Mouse (Mus musculus): Measurements from ENCODE around the gene Jhy. TPM values are rescaled to one million over a fixed set of nuclear protein-coding genes. Genes with fewer than 3 reads are reported as not detected.

Jhy gene
- polyA plus RNA-seq, 1 experiment from 2014 or later: not detected

DNA sequence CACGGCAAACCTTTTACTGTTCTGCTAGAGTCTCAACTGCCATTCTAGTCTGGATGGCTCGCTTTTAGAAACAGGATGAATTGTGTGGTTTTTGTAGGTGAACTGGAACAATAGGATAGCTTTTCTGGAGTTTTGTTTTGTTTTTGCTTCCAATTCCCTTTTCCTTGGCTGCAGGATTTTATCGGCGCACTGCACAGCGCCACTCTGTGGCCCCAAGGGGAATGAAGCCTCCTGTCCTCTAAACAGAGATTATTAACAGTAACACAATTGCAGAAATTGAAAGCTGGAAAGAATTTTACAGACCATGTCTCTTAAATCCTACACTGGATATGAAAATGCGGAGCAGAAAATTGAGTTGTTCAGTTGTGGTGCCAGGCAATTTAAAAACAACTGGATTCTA, 18.6 kb upstream of the Jhy start:
- no peaks in the 10 kb centered on the region for H3K4me1 ChIP-seq
- H3K4me3 ChIP-seq: no peak overlapping the region
- ATAC-seq (ENCODE audit: low FRiP score, low read depth): no peak
- WGBS: 33% methylated on average over 6 of the region's 6 CpGs
- no peaks in the 10 kb centered on the region for H3K36me3 ChIP-seq
- 0 out of 2 replicates have a peak, but pooled peaks cover 3% of the 10 kb centered on the region for H3K9me3 ChIP-seq
- H3K27ac ChIP-seq: no peak overlapping the region
- no peak overlapping the region for H3K4me2 ChIP-seq (replicated peaks)
- H3K27me3 ChIP-seq: no peaks in the 10 kb centered on the region
- no peak overlapping the region for H3K9ac ChIP-seq

DNA sequence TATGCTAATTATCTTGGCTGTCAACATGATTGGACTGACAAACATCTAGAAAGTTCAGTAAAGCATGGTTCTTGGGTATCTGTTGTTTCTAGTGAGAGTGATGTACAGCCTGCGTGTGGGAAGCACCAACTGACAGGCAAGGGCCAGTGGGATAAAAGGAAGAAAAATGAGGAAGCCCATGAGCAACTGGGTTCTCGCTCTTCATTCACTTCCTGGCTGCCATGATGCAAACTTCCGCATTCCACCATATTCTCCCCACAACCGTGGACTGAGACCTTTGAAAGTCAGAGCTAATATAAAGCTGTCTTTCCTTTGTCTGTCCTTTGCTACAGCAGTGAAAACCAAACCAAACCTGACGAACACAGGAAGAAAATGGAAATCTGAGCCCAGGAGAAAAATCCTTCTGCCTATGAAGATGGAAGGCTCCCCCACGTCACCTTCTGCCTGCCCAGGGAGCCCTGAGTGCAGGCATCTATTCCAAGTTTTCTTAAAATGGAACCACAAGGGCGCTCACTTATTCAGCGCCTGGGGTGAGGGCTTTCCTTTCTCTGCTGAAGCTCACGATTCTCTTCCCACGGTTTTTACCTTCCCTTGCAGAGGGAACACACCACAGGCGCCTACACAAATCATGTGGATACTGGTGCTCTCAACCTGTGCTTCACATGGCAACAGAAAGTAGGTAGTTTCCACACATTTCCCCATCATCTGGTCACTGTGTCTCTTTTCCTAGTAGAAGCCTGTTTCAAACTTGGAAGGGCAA, 10.3 kb upstream of the Jhy start:
- Histone ChIP-seq H3K27ac (no peak overlapping the region), H3K27me3 (no peaks in the 10 kb centered on the region), H3K9me3 (0 out of 2 replicates have a peak, but pooled peaks cover 3% of the 10 kb centered on the region), H3K4me2 (replicated peaks) (no peak overlapping the region), H3K36me3 (no peaks in the 10 kb centered on the region), H3K9ac (no peak overlapping the region), H3K4me1 (no peaks in the 10 kb centered on the region), H3K4me3 (no peak overlapping the region)
- WGBS: 77% methylated on average over 11 of the region's 11 CpGs
- no peak for ATAC-seq (ENCODE audit: low FRiP score, low read depth)

DNA sequence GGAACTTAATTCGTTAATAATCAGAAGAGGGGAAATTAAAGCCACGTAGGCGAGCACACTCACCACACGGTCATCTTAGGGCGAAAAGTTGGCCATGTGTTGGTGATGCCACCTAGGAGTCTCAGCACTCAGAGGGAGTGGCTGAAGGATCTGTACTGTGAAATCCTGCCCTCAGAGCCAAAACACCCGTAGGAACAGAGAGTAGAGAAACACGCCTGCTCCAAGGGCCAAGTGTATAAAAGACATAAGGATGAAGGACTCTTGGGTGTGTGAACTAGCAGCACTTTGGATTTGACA, 448 bp upstream of the Jhy start:
- no peak for ATAC-seq (ENCODE audit: low FRiP score, low read depth)
- WGBS: 24% methylated on average over 7 of the region's 7 CpGs
- Histone ChIP-seq H3K4me3 (peak overlapping the region; percentile 52), H3K36me3 (no peaks in the 10 kb centered on the region), H3K9ac (peak overlapping the region; percentile 62; the same call in 1 of the 2 replicates), H3K9me3 (no peaks in the 10 kb centered on the region), H3K27ac (no peak overlapping the region), H3K4me2 (replicated peaks) (peak overlapping the region; percentile 95), H3K27me3 (peaks cover 49% of the 10 kb centered on the region), H3K4me1 (peaks cover 12% of the 10 kb centered on the region)

DNA sequence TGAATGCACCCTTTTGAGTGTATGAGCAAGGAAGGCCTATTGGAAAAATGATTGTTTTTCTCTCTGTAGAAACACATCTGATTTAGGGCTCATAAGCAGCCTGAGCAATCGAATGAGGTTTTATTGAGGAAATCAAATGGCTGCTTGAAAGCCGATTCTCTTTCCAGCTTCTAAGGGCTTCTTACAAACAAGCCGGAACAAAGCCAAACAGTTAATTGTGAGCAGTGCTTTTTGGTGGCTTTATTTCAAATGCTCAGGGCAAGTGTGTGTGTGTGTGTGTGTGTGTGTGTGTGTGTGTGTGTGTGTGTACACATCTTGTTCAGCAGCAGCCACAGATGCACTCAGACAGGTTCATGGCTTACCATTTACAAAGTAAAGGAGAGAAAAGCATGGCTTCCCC, 2.5 kb downstream of the Jhy start:
- H3K4me1 ChIP-seq: peaks cover 12% of the 10 kb centered on the region
- H3K27me3 ChIP-seq: peaks cover 53% of the 10 kb centered on the region
- no peak for ATAC-seq (ENCODE audit: low FRiP score, low read depth)
- no peaks in the 10 kb centered on the region for H3K36me3 ChIP-seq
- H3K4me2 ChIP-seq (replicated peaks): no peak overlapping the region
- H3K9me3 ChIP-seq: no peaks in the 10 kb centered on the region
- no peak overlapping the region for H3K4me3 ChIP-seq
- no peak overlapping the region for H3K27ac ChIP-seq
- no peak overlapping the region for H3K9ac ChIP-seq
- WGBS: 30% methylated on average over 3 of the region's 3 CpGs

DNA sequence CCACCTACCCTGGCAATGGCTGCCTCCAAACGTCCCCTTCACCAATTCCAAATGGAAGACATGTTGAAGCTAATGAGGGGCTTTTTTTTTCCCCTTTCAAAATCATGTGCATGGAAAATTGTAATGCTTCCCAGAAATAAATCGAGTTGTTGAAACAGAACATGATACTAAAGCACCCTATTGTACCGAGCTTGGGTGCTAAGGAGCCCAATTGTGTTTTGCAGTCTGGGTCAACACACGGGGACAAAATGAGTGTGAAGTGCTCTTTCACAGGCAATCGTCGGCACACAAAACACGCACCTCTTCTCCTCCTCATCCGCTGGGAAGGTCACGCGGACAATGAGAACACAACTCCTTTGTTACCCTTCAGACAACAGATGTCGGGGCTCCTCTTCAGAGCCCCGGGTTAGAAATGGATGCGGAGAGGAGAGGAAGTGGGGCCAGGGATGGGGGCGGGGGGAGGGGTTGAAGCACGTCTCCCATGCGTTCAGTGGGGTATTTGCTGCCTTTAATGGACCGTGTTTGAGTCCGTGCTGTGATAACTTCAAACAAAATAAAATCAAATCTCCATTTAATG, 14.8 kb downstream of the Jhy start:
- H3K4me1 ChIP-seq: no peaks in the 10 kb centered on the region
- no peak overlapping the region for H3K9ac ChIP-seq
- H3K4me3 ChIP-seq: no peak overlapping the region
- no peak overlapping the region for H3K4me2 ChIP-seq (replicated peaks)
- H3K27me3 ChIP-seq: no peaks in the 10 kb centered on the region
- H3K36me3 ChIP-seq: no peaks in the 10 kb centered on the region
- no peak overlapping the region for H3K27ac ChIP-seq
- no peak for ATAC-seq (ENCODE audit: low FRiP score, low read depth)
- H3K9me3 ChIP-seq: no peaks in the 10 kb centered on the region
- WGBS: 69% methylated on average over 18 of the region's 18 CpGs

DNA sequence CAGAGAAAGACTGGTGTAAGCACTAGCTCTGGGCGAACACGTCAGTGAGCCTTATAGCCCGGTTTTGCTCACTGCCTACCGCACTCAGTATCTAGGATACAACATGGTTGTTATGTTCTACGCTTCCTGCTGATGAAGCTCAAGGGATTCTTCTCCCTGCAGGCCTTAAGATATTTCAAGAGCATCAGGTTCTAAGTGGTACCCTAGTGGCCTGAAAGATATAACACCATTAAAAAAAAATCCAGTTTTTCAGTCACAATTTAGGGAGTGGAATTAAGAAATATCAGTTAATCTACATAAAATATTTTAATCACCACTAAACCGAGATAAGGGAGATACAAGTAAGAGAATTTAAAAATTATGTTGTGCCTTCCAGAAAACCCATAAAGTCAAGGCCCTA, 15.4 kb downstream of the Jhy start:
- no peaks in the 10 kb centered on the region for H3K36me3 ChIP-seq
- H3K4me2 ChIP-seq (replicated peaks): no peak overlapping the region
- no peak overlapping the region for H3K4me3 ChIP-seq
- H3K9me3 ChIP-seq: no peaks in the 10 kb centered on the region
- no peaks in the 10 kb centered on the region for H3K4me1 ChIP-seq
- H3K27ac ChIP-seq: no peak overlapping the region
- H3K27me3 ChIP-seq: no peaks in the 10 kb centered on the region
- H3K9ac ChIP-seq: no peak overlapping the region
- no peak for ATAC-seq (ENCODE audit: low FRiP score, low read depth)
- 91% methylated on average over 6 of the region's 6 CpGs for WGBS

DNA sequence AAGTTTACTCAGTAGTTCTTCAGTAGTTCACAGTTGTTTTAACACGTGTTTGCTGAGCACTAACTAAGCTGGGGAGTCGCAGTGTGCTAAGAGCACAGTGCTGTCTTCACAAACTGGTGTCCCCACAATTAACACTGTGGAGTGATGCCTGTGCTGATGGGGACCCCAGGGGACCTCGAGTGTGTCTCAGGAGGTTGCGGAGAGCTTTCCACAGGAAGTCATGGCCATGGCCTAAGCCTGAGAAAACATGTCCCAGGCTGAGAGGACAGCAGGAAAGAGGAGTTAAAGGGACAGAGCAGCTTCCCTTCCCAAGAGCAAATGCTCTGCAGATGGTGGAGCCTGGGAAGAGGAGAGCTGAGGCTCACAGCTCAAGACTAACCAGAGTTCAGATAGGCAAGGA, 16.8 kb downstream of the Jhy start:
- no peak for ATAC-seq (ENCODE audit: low FRiP score, low read depth)
- Histone ChIP-seq H3K27ac (no peak overlapping the region), H3K4me1 (no peaks in the 10 kb centered on the region), H3K9me3 (no peaks in the 10 kb centered on the region), H3K4me3 (no peak overlapping the region), H3K4me2 (replicated peaks) (no peak overlapping the region), H3K27me3 (no peaks in the 10 kb centered on the region), H3K9ac (no peak overlapping the region), H3K36me3 (no peaks in the 10 kb centered on the region)
- WGBS: 63% methylated on average over 4 of the region's 4 CpGs

DNA sequence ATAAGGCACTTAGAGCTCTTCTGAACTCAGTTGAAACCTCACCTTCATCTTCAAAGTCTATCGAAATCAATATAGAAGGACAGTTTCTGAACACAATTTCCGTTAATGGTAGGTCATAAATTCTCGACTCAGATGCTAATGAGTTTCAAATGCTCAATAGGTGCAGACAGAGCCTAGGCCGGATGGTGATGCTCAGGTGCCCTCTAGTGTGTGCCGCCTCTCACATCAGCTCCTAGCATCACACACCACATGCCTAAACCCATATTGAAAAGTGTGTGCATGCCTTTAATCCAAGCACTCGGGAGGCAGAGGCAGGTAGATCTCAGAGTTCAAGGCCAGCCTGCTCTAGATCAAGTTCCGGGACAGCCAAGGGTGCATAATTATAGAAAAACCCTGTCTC, 26.5 kb downstream of the Jhy start:
- Histone ChIP-seq H3K4me2 (replicated peaks) (no peak overlapping the region), H3K9me3 (no peaks in the 10 kb centered on the region), H3K27me3 (no peaks in the 10 kb centered on the region), H3K4me3 (no peak overlapping the region), H3K27ac (no peak overlapping the region), H3K9ac (no peak overlapping the region), H3K4me1 (no peaks in the 10 kb centered on the region), H3K36me3 (no peaks in the 10 kb centered on the region)
- ATAC-seq (ENCODE audit: low FRiP score, low read depth): no peak
- WGBS: 32% methylated on average over 7 of the region's 7 CpGs

DNA sequence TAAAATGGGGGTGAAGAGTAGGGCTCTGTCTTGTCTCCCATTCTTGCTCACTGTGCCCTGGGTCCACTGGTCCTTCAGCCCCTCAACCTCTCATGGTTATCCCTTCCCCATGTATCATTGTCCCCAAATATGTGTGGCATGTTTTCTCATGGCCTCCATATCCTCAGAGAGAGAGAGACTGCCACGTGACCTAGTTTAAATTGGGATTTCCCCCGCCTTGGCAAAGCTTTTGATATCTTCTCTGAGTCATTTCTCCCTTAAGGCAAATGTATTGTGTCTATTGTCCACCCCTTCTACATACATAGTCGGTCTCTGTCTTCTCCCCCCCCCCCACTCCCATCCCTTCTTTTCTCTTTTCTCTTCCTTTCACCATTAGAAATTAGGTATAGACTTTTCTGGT, 30.6 kb downstream of the Jhy start:
- H3K4me2 ChIP-seq (replicated peaks): no peak overlapping the region
- no peak overlapping the region for H3K9ac ChIP-seq
- no peaks in the 10 kb centered on the region for H3K4me1 ChIP-seq
- no peaks in the 10 kb centered on the region for H3K36me3 ChIP-seq
- no peak for ATAC-seq (ENCODE audit: low FRiP score, low read depth)
- H3K27ac ChIP-seq: no peak overlapping the region
- WGBS: 82% methylated on average over 3 of the region's 3 CpGs
- no peak overlapping the region for H3K4me3 ChIP-seq
- no peaks in the 10 kb centered on the region for H3K27me3 ChIP-seq
- no peaks in the 10 kb centered on the region for H3K9me3 ChIP-seq

DNA sequence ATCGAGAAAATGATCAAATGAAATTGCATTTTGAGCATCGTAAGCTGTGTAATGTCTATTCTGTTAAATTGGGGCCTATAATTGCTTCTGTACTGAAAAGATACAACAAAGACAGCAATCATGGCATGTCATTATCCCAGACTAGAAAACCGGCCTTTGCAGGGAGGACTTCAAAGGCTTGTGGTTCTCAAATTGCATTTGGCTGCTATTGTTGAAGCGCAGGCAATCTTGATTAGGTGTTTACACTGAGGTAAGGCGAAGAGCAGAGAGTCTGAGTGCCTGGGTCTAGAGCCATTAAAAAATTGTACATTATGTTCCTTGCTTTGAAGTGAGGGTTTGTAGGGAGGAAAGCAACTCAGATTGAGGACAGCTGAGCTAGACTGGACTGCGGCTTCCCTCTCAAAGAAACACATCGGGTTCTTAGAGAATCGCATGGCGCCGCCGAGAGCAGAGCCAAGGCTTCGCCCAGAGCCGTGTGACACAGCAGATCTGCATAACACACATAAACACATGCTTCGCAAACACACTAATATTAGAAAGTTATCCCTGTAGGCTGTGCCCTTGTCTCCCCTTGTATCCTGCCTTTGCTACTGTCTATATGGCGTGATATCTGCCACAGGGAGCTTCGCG, 36.5 kb downstream of the Jhy start:
- ATAC-seq (ENCODE audit: low FRiP score, low read depth): no peak
- Histone ChIP-seq H3K27me3 (no peaks in the 10 kb centered on the region), H3K4me2 (replicated peaks) (no peak overlapping the region), H3K9me3 (no peaks in the 10 kb centered on the region), H3K36me3 (no peaks in the 10 kb centered on the region), H3K4me1 (no peaks in the 10 kb centered on the region), H3K4me3 (no peak overlapping the region), H3K27ac (no peak overlapping the region), H3K9ac (no peak overlapping the region)
- 60% methylated on average over 17 of the region's 17 CpGs for WGBS

DNA sequence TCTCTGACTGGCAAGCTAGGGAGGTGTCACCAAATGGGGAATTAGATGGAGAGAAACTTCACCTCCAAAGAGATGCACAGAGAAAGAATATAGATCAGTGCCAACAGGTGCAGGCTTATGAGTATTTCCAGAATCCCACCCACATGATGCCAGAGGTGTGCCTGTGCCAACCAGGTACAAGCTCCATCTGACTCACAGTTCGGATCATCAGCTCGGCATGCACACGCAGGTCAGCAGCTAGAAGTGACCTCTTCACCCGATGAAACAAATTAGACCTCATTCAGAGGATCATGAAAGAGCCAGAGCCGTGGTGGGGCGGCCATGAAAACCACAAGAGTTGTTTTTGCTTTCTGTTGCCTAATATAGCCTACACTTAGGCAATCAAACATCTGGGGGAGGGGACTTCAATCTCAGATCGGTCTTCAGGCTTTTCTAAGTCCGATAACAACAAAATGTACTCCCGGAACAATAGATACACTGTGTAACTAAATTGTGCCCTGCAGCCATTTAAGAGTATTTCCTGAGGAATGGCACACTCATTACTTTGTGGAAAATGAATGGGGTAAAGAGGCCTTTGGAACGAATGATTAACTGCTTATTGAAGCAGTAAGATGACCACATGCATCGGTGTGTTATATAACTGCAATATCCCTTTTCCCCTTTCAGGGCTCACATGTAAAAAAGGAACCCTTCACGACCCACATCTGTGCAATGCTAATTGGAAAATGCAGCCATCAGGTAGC, 45.9 kb downstream of the Jhy start:
- no peaks in the 10 kb centered on the region for H3K36me3 ChIP-seq
- H3K4me2 ChIP-seq (replicated peaks): peak overlapping the region; percentile 11; the same call in 1 of the 2 replicates
- H3K4me1 ChIP-seq: peaks cover 9% of the 10 kb centered on the region
- no peak overlapping the region for H3K9ac ChIP-seq
- no peak overlapping the region for H3K4me3 ChIP-seq
- ATAC-seq (ENCODE audit: low FRiP score, low read depth): no peak
- no peaks in the 10 kb centered on the region for H3K9me3 ChIP-seq
- 0 out of 2 replicates have a peak, but pooled peaks cover 2% of the 10 kb centered on the region for H3K27me3 ChIP-seq
- WGBS: 20% methylated on average over 12 of the region's 12 CpGs
- H3K27ac ChIP-seq: no peak overlapping the region

DNA sequence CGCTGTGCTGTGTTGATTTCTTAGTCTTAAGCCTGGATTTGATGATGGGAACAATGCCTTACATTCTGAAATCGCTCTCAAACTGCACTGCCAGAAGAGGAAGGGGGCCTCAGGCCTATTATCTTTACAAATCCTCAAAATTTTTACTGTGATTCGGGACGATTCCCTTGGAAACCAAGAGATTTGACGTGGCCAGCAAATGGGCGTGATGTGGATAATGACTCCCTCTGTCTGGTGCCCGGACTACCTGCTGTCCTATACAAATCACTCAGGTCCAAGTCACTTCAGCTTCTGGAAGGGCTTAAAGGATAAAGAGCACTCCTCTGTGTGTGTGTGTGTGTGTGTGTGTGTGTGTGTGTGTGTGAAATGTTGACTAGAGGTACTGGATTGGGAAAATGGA, 55.0 kb downstream of the Jhy start:
- no peak overlapping the region for H3K9ac ChIP-seq
- WGBS: 72% methylated on average over 7 of the region's 7 CpGs
- no peak for ATAC-seq (ENCODE audit: low FRiP score, low read depth)
- peaks cover 4% of the 10 kb centered on the region; the same call in 1 of the 2 replicates for H3K27me3 ChIP-seq
- H3K27ac ChIP-seq: no peak overlapping the region
- H3K36me3 ChIP-seq: no peaks in the 10 kb centered on the region
- no peaks in the 10 kb centered on the region for H3K4me1 ChIP-seq
- no peak overlapping the region for H3K4me3 ChIP-seq
- H3K4me2 ChIP-seq (replicated peaks): no peak overlapping the region
- H3K9me3 ChIP-seq: no peaks in the 10 kb centered on the region

Measured in limb, embryonic 13.5 days (tissue).